Comparison of ENCODE assay signal across 9 mouse cellular contexts in genomic region chr7:4431548-4431947, GRCm38 (mm10). TPM values are rescaled to one million over a fixed set of nuclear protein-coding genes. Genes with fewer than 3 reads are reported as not detected.
DNase-seq lines count a peak whose midpoint lies in the region; ATAC-seq and TF ChIP-seq lines count a peak whose summit lies in the region.
"Had no signal": no experiment of that assay in that cellular context is flagged by ENCODE, and none has a peak within 500 bp of the region (broad histone marks: within the 10 kb centered on the region; RNA-seq: fewer than 3 reads in every experiment).

No protein-coding gene starts in this region.

- no peak overlapping the region for H3K27ac ChIP-seq in intestine, embryonic 14.5 days (ENCODE audit: low read depth)
- H3K27ac ChIP-seq in intestine, embryonic 16.5 days (ENCODE audit: low read length): no peak overlapping the region
- H3K27ac ChIP-seq: heart, embryonic 13.5 days had no signal

- H3K36me3 ChIP-seq in intestine, embryonic 14.5 days (ENCODE audit: control insufficient read depth, insufficient read depth, low read length): peaks cover 83% of the 10 kb centered on the region
- peaks cover 36% of the 10 kb centered on the region for H3K36me3 ChIP-seq in intestine, embryonic 16.5 days (ENCODE audit: control insufficient read depth, insufficient read depth, low read length)

- intact Hi-C loops in heart, postnatal 25 days (cut with DNase I): loop anchor here (2.0 kb wide), 1 partner anchor 93 kb away; the partner anchor contains the start of gene Tnni3
- intact Hi-C loops in left cerebral cortex, postnatal 4 days (cut with DNase I): loop anchor here (5.0 kb wide), 1 partner anchor 839 kb away; no protein-coding TSS in a partner anchor

- no peaks in the 10 kb centered on the region for H3K4me1 ChIP-seq in intestine, embryonic 14.5 days (replicated peaks; ENCODE audit: control insufficient read depth, insufficient read depth, low read length)
- no peaks in the 10 kb centered on the region for H3K4me1 ChIP-seq in intestine, embryonic 16.5 days (ENCODE audit: control insufficient read depth, insufficient read depth, low read length)
- H3K4me1 ChIP-seq: heart, embryonic 13.5 days had no signal

- peak; percentile 93 for DNase-seq in intestine, embryonic 14.5 days (ENCODE audit: low spot score)
- DNase-seq in Patski (ENCODE audit: low read depth, low spot score): no peak
- peak; percentile 26 for DNase-seq in heart, postnatal 25 days (ENCODE audit: low spot score)
- DNase-seq in left cerebral cortex, postnatal 4 days: peak; percentile 78
- peak; percentile 74 for DNase-seq in retina, postnatal 1 day
- DNase-seq in thymus, postnatal 4 days: peak; percentile 87

- H3K4me3 ChIP-seq in intestine, embryonic 14.5 days (ENCODE audit: low read depth, low read length): no peak overlapping the region
- H3K4me3 ChIP-seq in intestine, embryonic 16.5 days (ENCODE audit: low read length): no peak overlapping the region
- H3K4me3 ChIP-seq: heart, embryonic 13.5 days had no signal

- H3K9ac ChIP-seq in intestine, embryonic 14.5 days (ENCODE audit: low read length): no peak overlapping the region
- no peak overlapping the region for H3K9ac ChIP-seq in intestine, embryonic 16.5 days (ENCODE audit: low read depth, low read length)
- H3K9ac ChIP-seq: heart, embryonic 13.5 days had no signal

- no peaks in the 10 kb centered on the region for H3K27me3 ChIP-seq in intestine, embryonic 14.5 days (replicated peaks; ENCODE audit: control insufficient read depth, insufficient read depth, low read length)
- no peaks in the 10 kb centered on the region for H3K27me3 ChIP-seq in intestine, embryonic 16.5 days (replicated peaks; ENCODE audit: control insufficient read depth, insufficient read depth, low read length)
- no peaks in the 10 kb centered on the region for H3K27me3 ChIP-seq in Patski
- H3K27me3 ChIP-seq: heart, embryonic 13.5 days had no signal

- CTCF ChIA-PET in Patski (lab: Charles Lee): interaction anchor here (0.9 to 2.5 kb wide), 6 partner anchors 10 to 724 kb away, joined by 3 to 17 read pairs (median 4); no protein-coding TSS in a partner anchor

- H3K9me3 ChIP-seq in intestine, embryonic 14.5 days (ENCODE audit: control insufficient read depth, low read length): 0 out of 2 replicates have a peak, but pooled peaks cover 3% of the 10 kb centered on the region
- no peaks in the 10 kb centered on the region for H3K9me3 ChIP-seq in intestine, embryonic 16.5 days (ENCODE audit: control insufficient read depth, low read length)
- H3K9me3 ChIP-seq: heart, embryonic 13.5 days had no signal

- POLR2A ChIA-PET in Patski (lab: Charles Lee): no interaction called here

- ATAC-seq in intestine, embryonic 14.5 days (replicated peaks; ENCODE audit: low FRiP score, low TSS enrichment, low read depth): no peak
- ATAC-seq in intestine, embryonic 16.5 days: no peak
- ATAC-seq in Patski: no peak
- ATAC-seq in common myeloid progenitor, adult 5-6 weeks (replicated peaks; ENCODE audit: low read depth, poor library complexity, severe bottlenecking): peak; percentile 28; the same call in 1 of the 2 replicates

- in situ Hi-C loops in Patski (cut with MboI; ENCODE audit: low pct_unique_long_range_greater_than_20kb): loop anchor here (25.0 kb wide), 1 partner anchor 1144 kb away; the partner anchor contains the start of genes Myadm and Prkcg

- WGBS in intestine, embryonic 14.5 days: 75% methylated on average over 6 of the region's 6 CpGs
- 80% methylated on average over 6 of the region's 6 CpGs for WGBS in intestine, embryonic 16.5 days

- no peak overlapping the region for H3K4me2 ChIP-seq in intestine, embryonic 14.5 days (ENCODE audit: low read length)
- H3K4me2 ChIP-seq in intestine, embryonic 16.5 days (ENCODE audit: low read depth, low read length): no peak overlapping the region
- H3K4me2 ChIP-seq: heart, embryonic 13.5 days had no signal

- peak; percentile 91 for TF ChIP-seq CTCF in Patski (IDR thresholded peaks at IDR 0.05)

RNA-seq across cellular contexts. Expression of gene Rdh13, which starts 13.9 kb away (rescaled TPM):
- polyA plus RNA-seq in intestine, embryonic 14.5 days (2014; fragmentation: Nextera tagmentation; extraction: Ambion mirVana): 34.5 and 38.3 TPM in 2 replicates
- 27.3 and 28.7 TPM in 2 replicates for polyA plus RNA-seq in intestine, embryonic 16.5 days (2015; fragmentation: Nextera tagmentation; extraction: Ambion mirVana)
- 45.3 TPM for polyA plus RNA-seq in Patski (2021)
- total RNA-seq in common myeloid progenitor, adult 5-6 weeks (2017): 14.0 and 15.1 TPM in 2 replicates
- total RNA-seq in heart, postnatal 25 days (2021): 10 to 100 TPM; 31.4 to 35.8 TPM
- 10 to 100 TPM; 42.4 to 45.0 TPM for total RNA-seq in left cerebral cortex, postnatal 4 days (2021)

RNA-seq across cellular contexts. Expression of gene Eps8l1, which starts 28.9 kb away (rescaled TPM):
- polyA plus RNA-seq in intestine, embryonic 14.5 days (2014; fragmentation: Nextera tagmentation; extraction: Ambion mirVana): 1.7 and 5.2 TPM in 2 replicates
- 4.0 and 4.1 TPM in 2 replicates for polyA plus RNA-seq in intestine, embryonic 16.5 days (2015; fragmentation: Nextera tagmentation; extraction: Ambion mirVana)
- polyA plus RNA-seq in Patski (2021): 0.04 TPM
- 4.2 and 5.6 TPM in 2 replicates for total RNA-seq in common myeloid progenitor, adult 5-6 weeks (2017)
- total RNA-seq in heart, postnatal 25 days (2021): 1 to 10 TPM; 2.3 to 3.6 TPM
- total RNA-seq in left cerebral cortex, postnatal 4 days (2021): 1 to 10 TPM; 5.1 to 8.0 TPM

RNA-seq across cellular contexts. Expression of gene Gp6, which starts 34.0 kb away (rescaled TPM):
- 0.30 and 0.31 TPM in 2 replicates for polyA plus RNA-seq in intestine, embryonic 14.5 days (2014; fragmentation: Nextera tagmentation; extraction: Ambion mirVana)
- polyA plus RNA-seq in intestine, embryonic 16.5 days (2015; fragmentation: Nextera tagmentation; extraction: Ambion mirVana): 0.10 and 0.23 TPM in 2 replicates
- not detected for polyA plus RNA-seq in Patski (2021)
- total RNA-seq in common myeloid progenitor, adult 5-6 weeks (2017): 0.15 TPM in 1 of 2 replicates, not detected in the other
- under 1 TPM; 0.16 to 0.34 TPM for total RNA-seq in heart, postnatal 25 days (2021)
- total RNA-seq in left cerebral cortex, postnatal 4 days (2021): not detected
